Mouse (Mus musculus) megakaryocyte, embryonic 14.5 days (primary cell): ENCODE results near the gene Nudt14.

Experiments used
- FLI1 ChIP-seq: IDR thresholded peaks from 2 replicates; pipeline ENCODE4 v1.6.1; 2012; ENCODE audit warnings: low read length, inconsistent platforms, mixed read lengths
- GATA1 ChIP-seq: IDR thresholded peaks from 3 replicates; pipeline ENCODE4 v1.6.1; 2012; ENCODE audit warnings: mixed read lengths, low read length, inconsistent platforms, borderline replicate concordance

DNA sequence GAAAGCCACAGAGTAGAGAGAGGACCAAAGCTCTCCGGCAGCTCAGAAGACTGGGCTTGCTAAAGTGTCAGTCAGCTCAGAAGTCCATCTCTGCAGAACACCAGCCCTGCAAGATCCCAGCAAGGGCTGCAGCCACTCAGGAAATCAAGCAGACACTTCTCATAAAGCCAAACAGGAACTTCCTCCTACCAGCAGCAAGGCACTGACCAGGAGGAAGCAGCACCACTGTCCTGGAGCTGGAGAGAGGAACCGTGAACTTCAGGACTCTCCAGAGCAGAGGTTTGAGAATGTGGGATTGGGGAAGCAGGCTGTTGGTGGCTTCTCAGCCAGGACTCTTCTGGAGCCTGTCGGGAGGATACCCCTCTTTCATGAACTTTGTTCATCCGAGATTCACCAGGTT, 47.0 kb downstream of the Nudt14 start:
- TF ChIP-seq FLI1 = no peak
- TF ChIP-seq GATA1 = no peak
